Mouse (Mus musculus) MEL (cell line): ENCODE measurements around the gene Eif2d.

Experiments
- MEF2A ChIP-seq: IDR thresholded peaks from 2 replicates; pipeline ENCODE4 v1.6.1; 2014; ENCODE audit warnings: low read depth, mild to moderate bottlenecking, inconsistent platforms, low read length, improper control_type of control experiment; ENCODE audit not compliant: poor library complexity, insufficient replicate concordance, severe bottlenecking; ENCODE audit errors: extremely low read depth
- ZKSCAN1 ChIP-seq: IDR thresholded peaks from 2 replicates; pipeline ENCODE4 v1.6.1; 2012; ENCODE audit warnings: low read depth, mild to moderate bottlenecking, inconsistent platforms, low read length, improper control_type of control experiment, moderate library complexity

GRCm38 (mm10) chr1:131116430-131117011, 36.5 kb upstream of the Eif2d start:
- TF ChIP-seq ZKSCAN1 = no peak
- no peak for TF ChIP-seq MEF2A
